In the genomic region with DNA sequence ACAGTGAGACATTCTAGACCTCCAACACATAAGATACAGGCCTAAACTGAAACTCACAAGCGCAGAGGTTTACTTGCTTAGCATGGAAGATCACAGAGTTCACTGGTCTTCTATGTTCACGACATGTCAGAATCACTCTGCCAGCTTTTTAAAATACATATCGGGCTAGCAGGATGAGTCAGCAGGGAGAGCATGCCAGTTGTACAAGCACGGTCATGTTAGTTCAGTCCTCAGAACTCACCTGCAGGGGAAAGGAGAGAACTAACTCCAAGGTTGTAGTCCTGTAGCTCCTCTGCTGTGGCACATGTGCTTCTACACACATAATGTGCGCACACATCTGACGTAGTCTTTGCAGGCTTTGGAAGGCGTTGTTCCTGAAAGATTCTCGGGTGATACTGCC, we compare ENCODE assay signal across 32 mouse cellular contexts. TPM values are rescaled to one million over a fixed set of nuclear protein-coding genes. Genes with fewer than 3 reads are reported as not detected.
"Had no signal": no experiment of that assay in that cellular context is flagged by ENCODE, and none has a peak within 500 bp of the region (broad histone marks: within the 10 kb centered on the region; RNA-seq: fewer than 3 reads in every experiment).

No protein-coding gene starts in this region.

- ATAC-seq: inflammation-experienced regulatory T-cells, adult 6 months; intestine, embryonic 15.5 days; intestine, postnatal 0 days had no signal

- H3K9me3 ChIP-seq: heart, embryonic 13.5 days; heart, embryonic 15.5 days; hindbrain, embryonic 13.5 days; hindbrain, embryonic 15.5 days; intestine, embryonic 15.5 days; limb, embryonic 10.5 days; limb, embryonic 12.5 days; liver, embryonic 13.5 days; liver, embryonic 15.5 days had no signal

- H3K4me3 ChIP-seq: gastrocnemius, adult 2 months; heart, adult 2 months; heart, embryonic 13.5 days; heart, embryonic 15.5 days; hindbrain, embryonic 13.5 days; hindbrain, embryonic 15.5 days; intestine, embryonic 15.5 days; layer of hippocampus, adult 2 months; left cerebral cortex, adult 2 months; limb, embryonic 10.5 days; limb, embryonic 12.5 days; liver, embryonic 13.5 days; liver, embryonic 15.5 days had no signal

- H3K4me2 ChIP-seq: heart, embryonic 11.5 days; heart, embryonic 13.5 days; heart, embryonic 15.5 days; hindbrain, embryonic 13.5 days; hindbrain, embryonic 15.5 days; intestine, embryonic 15.5 days; limb, embryonic 12.5 days; liver, embryonic 11.5 days; liver, embryonic 13.5 days; liver, embryonic 15.5 days had no signal

- DNase-seq: gastrocnemius, adult 2 months; gastrocnemius, postnatal 10 days; gastrocnemius, postnatal 25 days; heart, adult 11 months; heart, adult 2 months; heart, postnatal 14 days; heart, postnatal 36 days; kidney, adult 18-20 months; kidney, adult 8-10 months; kidney, postnatal 10 days; kidney, postnatal 25 days; kidney, postnatal 4 days; liver; liver, embryonic 13.5 days had no signal

- H3K9ac ChIP-seq: heart, embryonic 13.5 days; heart, embryonic 15.5 days; hindbrain, embryonic 13.5 days; hindbrain, embryonic 15.5 days; intestine, embryonic 15.5 days; limb, embryonic 12.5 days; liver, embryonic 13.5 days; liver, embryonic 15.5 days had no signal

- H3K36me3 ChIP-seq: heart, embryonic 13.5 days; heart, embryonic 15.5 days; hindbrain, embryonic 13.5 days; hindbrain, embryonic 15.5 days; intestine, embryonic 15.5 days; limb, embryonic 10.5 days; limb, embryonic 12.5 days; liver, embryonic 13.5 days; liver, embryonic 15.5 days had no signal

- H3K4me1 ChIP-seq: heart, embryonic 13.5 days; heart, embryonic 15.5 days; hindbrain, embryonic 13.5 days; hindbrain, embryonic 15.5 days; intestine, embryonic 15.5 days; limb, embryonic 10.5 days; limb, embryonic 12.5 days; liver, embryonic 13.5 days; liver, embryonic 15.5 days had no signal

- H3K27ac ChIP-seq: gastrocnemius, adult 2 months; heart, adult 2 months; heart, embryonic 13.5 days; heart, embryonic 15.5 days; hindbrain, embryonic 13.5 days; hindbrain, embryonic 15.5 days; intestine, embryonic 15.5 days; layer of hippocampus, adult 2 months; left cerebral cortex, adult 2 months; limb, embryonic 10.5 days; limb, embryonic 12.5 days; liver, embryonic 13.5 days; liver, embryonic 15.5 days had no signal

- H3K27me3 ChIP-seq: heart, embryonic 13.5 days; heart, embryonic 15.5 days; hindbrain, embryonic 13.5 days; hindbrain, embryonic 15.5 days; intestine, embryonic 15.5 days; limb, embryonic 12.5 days; liver, embryonic 13.5 days; liver, embryonic 15.5 days had no signal

RNA-seq across cellular contexts. Expression of a gene that starts 10.2 kb away (rescaled TPM):
- total RNA-seq: gastrocnemius, adult 2 months had no signal
- polyA plus RNA-seq: heart, embryonic 11.5 days; heart, embryonic 13.5 days; heart, embryonic 15.5 days; heart, postnatal 0 days; hindbrain, embryonic 11.5 days; hindbrain, embryonic 13.5 days; hindbrain, embryonic 15.5 days; inflammation-experienced regulatory T-cells, adult 6 months; intestine, embryonic 15.5 days; intestine, postnatal 0 days; kidney, embryonic 14.5 days; kidney, embryonic 16.5 days; limb, embryonic 10.5 days; limb, embryonic 12.5 days; liver, embryonic 11.5 days; liver, embryonic 13.5 days; liver, embryonic 15.5 days had no signal
